Mouse (Mus musculus) MEL (cell line): Measurements from ENCODE around the gene Akp3.

ENCODE experiments used
- BHLHE40 ChIP-seq: IDR thresholded peaks from 2 replicates; pipeline ENCODE4 v1.6.1; 2012; ENCODE audit warnings: low read depth, mild to moderate bottlenecking, inconsistent platforms, low read length, improper control_type of control experiment, borderline replicate concordance
- CHD1 ChIP-seq: IDR thresholded peaks from 2 replicates; pipeline ENCODE4 v1.6.1; 2012; ENCODE audit warnings: low read depth, mild to moderate bottlenecking, inconsistent platforms, low read length, improper control_type of control experiment
- CTCF ChIP-seq, 3 experiments: IDR thresholded peaks in 2 of 3; conservative IDR thresholded peaks in 1 of 3; 2 replicates each; pipeline ENCODE4 v1.5.1; 2011 to 2012; ENCODE audit warnings: low read length in 3 of 3, low read depth in 2 of 3, mild to moderate bottlenecking in 2 of 3, improper control_type of control experiment in 1 of 3, inconsistent platforms in 1 of 3, mixed read lengths in 1 of 3, moderate library complexity in 1 of 3; ENCODE audit not compliant: control insufficient read depth in 1 of 3, insufficient read depth in 1 of 3, poor library complexity in 1 of 3, severe bottlenecking in 1 of 3
- EP300 ChIP-seq, 2 experiments: IDR thresholded peaks; 2 replicates each; pipeline ENCODE4 v1.6.1; 2011; ENCODE audit warnings: improper control_type of control experiment in 2 of 2, low read length in 2 of 2, low read depth in 1 of 2, mild to moderate bottlenecking in 1 of 2
- ETS1 ChIP-seq: IDR thresholded peaks from 2 replicates; pipeline ENCODE4 v1.6.1; 2012; ENCODE audit warnings: low read depth, mild to moderate bottlenecking, inconsistent platforms, low read length, improper control_type of control experiment, moderate library complexity
- JUND ChIP-seq: IDR thresholded peaks from 2 replicates; pipeline ENCODE4 v1.6.1; 2011; ENCODE audit warnings: low read depth, mild to moderate bottlenecking, improper control_type of control experiment, low read length
- MXI1 ChIP-seq: IDR thresholded peaks from 2 replicates; pipeline ENCODE4 v1.6.1; 2011; ENCODE audit warnings: mild to moderate bottlenecking, low read depth, low read length, improper control_type of control experiment
- NRF1 ChIP-seq: IDR thresholded peaks from 2 replicates; pipeline ENCODE4 v1.6.1; 2014; ENCODE audit warnings: low read depth, mild to moderate bottlenecking, inconsistent platforms, low read length, improper control_type of control experiment, moderate library complexity; ENCODE audit not compliant: poor library complexity, insufficient read depth, severe bottlenecking
- RAD21 ChIP-seq: IDR thresholded peaks from 2 replicates; pipeline ENCODE4 v1.6.1; 2011; ENCODE audit warnings: mild to moderate bottlenecking, low read depth, low read length, improper control_type of control experiment
- TAL1 ChIP-seq: IDR thresholded peaks from 2 replicates; pipeline ENCODE4 v1.6.1; 2012; ENCODE audit warnings: mild to moderate bottlenecking, inconsistent platforms, low read length, moderate library complexity, mixed read lengths
- TBP ChIP-seq: IDR thresholded peaks from 2 replicates; pipeline ENCODE4 v1.8.0; 2011; ENCODE audit warnings: low read depth, low read length, improper control_type of control experiment
- USF1 ChIP-seq: IDR thresholded peaks from 2 replicates; pipeline ENCODE4 v1.6.1; 2014; ENCODE audit warnings: low read depth, mild to moderate bottlenecking, inconsistent platforms, low read length, improper control_type of control experiment, moderate library complexity

- no peak for TF ChIP-seq MXI1
- TF ChIP-seq TBP: no peak
- no peak for TF ChIP-seq BHLHE40
- TF ChIP-seq TAL1: no peak
- no peak for TF ChIP-seq RAD21
- no peak for TF ChIP-seq USF1
- no peak for TF ChIP-seq EP300 (IDR thresholded peaks at IDR 0.05; ENCODE audit: low read depth in 1 of 2, low read length in 2 of 2)
- TF ChIP-seq CHD1: no peak
- TF ChIP-seq JUND: no peak
- TF ChIP-seq ETS1: no peak
- TF ChIP-seq NRF1: no peak
- TF ChIP-seq CTCF (IDR thresholded peaks at IDR 0.05 in 2 of 3, conservative IDR thresholded peaks at IDR 0.05 in 1 of 3; ENCODE audit: control insufficient read depth in 1 of 3, insufficient read depth in 1 of 3, low read depth in 2 of 3, low read length in 3 of 3, poor library complexity in 1 of 3, severe bottlenecking in 1 of 3): no peak
Observed at GRCm38 (mm10) chr1:87164796-87165184, 40.0 kb downstream of the Akp3 start.
